Mouse (Mus musculus) liver, postnatal 0 days (tissue): ENCODE data around the gene Gm9767. TPM values are rescaled to one million over a fixed set of nuclear protein-coding genes. Genes with fewer than 3 reads are reported as not detected.

ENCODE experiments used
- ATAC-seq: fragments of 200-750 bp; cut with Nextera tagmentation; 2 replicates; pipeline ENCODE4 v1.8.0; 2017; ENCODE audit warnings: mild to moderate bottlenecking, moderate library complexity
- DNase-seq: peaks from one replicate; pipeline ENCODE4 v3.0.0-alpha.2; 2016
- H3K27ac ChIP-seq: fragments of 300-500 bp; sonication (generic); 2 replicates; pipeline ENCODE4 v1.5.1; 2014; ENCODE audit warnings: antibody characterized with exemption, moderate library complexity, mild to moderate bottlenecking, low read depth
- H3K27me3 ChIP-seq: fragments of 300-500 bp; sonication (generic); 2 replicates; pipeline ENCODE4 v1.6.1; 2014; ENCODE audit warnings: low read length, control low read depth, mixed read lengths; ENCODE audit not compliant: insufficient read depth
- H3K36me3 ChIP-seq: fragments of 300-500 bp; sonication (generic); replicated peaks from 2 replicates; pipeline ENCODE4 v1.6.1; 2014; ENCODE audit warnings: mild to moderate bottlenecking, control low read depth, low read length, moderate library complexity, mixed read lengths; ENCODE audit not compliant: insufficient read depth
- H3K4me1 ChIP-seq: fragments of 300-500 bp; sonication (generic); 2 replicates; pipeline ENCODE4 v1.6.1; 2014; ENCODE audit warnings: antibody characterized with exemption, mild to moderate bottlenecking, control low read depth; ENCODE audit not compliant: insufficient read depth
- H3K4me2 ChIP-seq: fragments of 300-500 bp; sonication (generic); 2 replicates; pipeline ENCODE4 v1.6.1; 2014; ENCODE audit warnings: low read depth, mild to moderate bottlenecking, low read length, moderate library complexity, mixed read lengths
- H3K4me3 ChIP-seq: fragments of 300-500 bp; sonication (generic); 2 replicates; pipeline ENCODE4 v1.5.1; 2014; ENCODE audit warnings: low read depth, low read length
- H3K9ac ChIP-seq: fragments of 300-500 bp; sonication (generic); replicated peaks from 2 replicates; pipeline ENCODE4 v1.6.1; 2014; ENCODE audit warnings: mild to moderate bottlenecking, moderate library complexity
- H3K9me3 ChIP-seq: fragments of 300-500 bp; sonication (generic); 2 replicates; pipeline ENCODE4 v1.6.1; 2016; ENCODE audit warnings: mild to moderate bottlenecking, control low read depth, low read length, mixed read lengths
- CTCF ChIP-seq: sonication (generic); IDR thresholded peaks from 2 replicates; pipeline ENCODE4 v1.5.1; 2016; ENCODE audit warnings: antibody characterized with exemption, low read depth
- EP300 ChIP-seq: IDR thresholded peaks from 2 replicates; pipeline ENCODE4 v1.6.1; 2016; ENCODE audit warnings: antibody characterized with exemption, low read depth, mild to moderate bottlenecking
- WGBS: fragments of 180-500 bp; shearing (Covaris S2); extraction: QIAGEN DNeasy Blood & Tissue Kit; methylation state at CpG from one replicate; pipeline ENCODE4 v1.1.7; 2014; ENCODE audit not compliant: insufficient replicate concordance; 5-methylcytosine and 5-hydroxymethylcytosine counted together
- polyA plus RNA-seq: library from polyadenylated mRNA; unstranded; fragments of >200 nt; fragmentation: Nextera tagmentation; extraction: Ambion mirVana; gene quantifications from 2 replicates; pipeline ENCODE4 v1.2.1, GENCODE M21; 2015

The Gm9767 gene
- not detected in 2 replicates for polyA plus RNA-seq

DNA sequence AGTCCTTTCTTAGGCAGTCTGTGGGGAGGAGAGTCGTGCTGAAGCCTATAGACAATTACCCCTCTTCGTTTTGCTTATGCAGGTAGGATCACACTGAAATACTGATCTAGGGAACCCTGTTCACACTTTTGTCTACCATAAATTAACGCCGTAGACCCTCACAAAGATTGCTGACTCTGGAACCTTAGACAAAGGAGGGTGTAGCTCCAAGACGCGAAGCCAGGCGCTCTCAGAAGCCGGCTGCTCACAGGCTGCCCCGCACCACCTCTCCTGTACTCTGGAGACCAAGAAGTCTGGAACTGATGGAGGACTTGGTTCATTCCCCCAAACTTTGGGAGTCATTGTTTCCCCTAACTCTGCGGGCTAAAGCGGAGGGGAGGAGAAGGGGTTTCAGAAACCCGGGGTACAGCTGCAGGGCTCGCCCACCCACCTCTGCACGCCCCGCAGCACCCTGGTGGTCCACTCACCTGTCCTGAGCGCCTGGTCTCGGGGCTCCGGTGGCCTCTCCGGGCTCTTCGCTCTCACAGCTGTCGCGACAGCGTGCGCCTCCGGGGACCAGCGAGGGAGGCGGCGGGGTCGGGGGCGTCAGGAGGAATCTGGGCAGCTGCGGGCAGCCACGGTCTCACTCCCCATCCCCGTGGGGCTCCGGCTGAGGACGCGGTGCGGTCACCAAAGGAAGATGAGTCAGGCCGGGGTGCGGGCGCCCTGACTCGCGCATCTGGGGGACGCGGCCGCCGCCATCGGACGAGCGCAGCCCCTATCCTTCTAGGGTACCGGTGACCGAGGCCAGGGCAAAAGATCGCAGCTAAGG, at the start of gene Gm9767:
Gene Gm9767 (plus strand): TSS at position 585 of the 811 bp plus-strand sequence.
- peak within 1 kb of the TSS; percentile 73 for H3K4me2 ChIP-seq
- no peaks in the 10 kb centered on the region for H3K9me3 ChIP-seq
- no peak for TF ChIP-seq EP300
- no peak for TF ChIP-seq CTCF
- no peak for DNase-seq
- no peaks in the 10 kb centered on the region for H3K36me3 ChIP-seq
- H3K27ac ChIP-seq = no peak within 1 kb of the TSS
- no peak for ATAC-seq
- H3K4me3 ChIP-seq = peak within 1 kb of the TSS; percentile 41
- 5% methylated on average over 51 of the region's 52 CpGs for WGBS
- H3K27me3 ChIP-seq = peaks cover 22% of the 10 kb centered on the region
- H3K9ac ChIP-seq = no peak within 1 kb of the TSS
- 0 out of 2 replicates have a peak, but pooled peaks cover 2% of the 10 kb centered on the region for H3K4me1 ChIP-seq

DNA sequence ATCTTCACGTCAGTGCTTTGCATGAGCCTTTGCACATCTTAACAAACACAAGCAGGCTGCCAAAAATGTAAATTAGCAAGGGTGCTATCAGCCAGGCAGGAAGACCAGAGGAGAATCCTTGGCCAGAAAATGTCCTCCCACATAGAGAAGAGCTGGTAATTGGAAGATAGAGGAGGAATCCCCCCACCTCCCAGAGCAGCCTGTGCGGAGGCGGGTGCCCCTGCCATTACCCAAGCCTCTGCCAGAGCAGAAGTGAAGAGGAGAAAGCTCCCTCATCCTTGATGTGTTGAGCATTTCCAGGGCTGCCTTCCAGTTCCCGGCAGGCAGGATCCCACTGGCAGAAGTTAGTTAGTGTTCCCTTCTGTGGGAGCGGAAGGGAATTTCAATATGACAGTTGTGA, 43.1 kb upstream of the Gm9767 start:
- H3K4me2 ChIP-seq = no peak overlapping the region
- H3K27me3 ChIP-seq = no peaks in the 10 kb centered on the region
- 67% methylated on average over 5 of the region's 5 CpGs for WGBS
- no peak overlapping the region for H3K4me3 ChIP-seq
- TF ChIP-seq CTCF (no peak), EP300 (no peak)
- H3K4me1 ChIP-seq = no peaks in the 10 kb centered on the region
- H3K9ac ChIP-seq = no peak overlapping the region
- no peaks in the 10 kb centered on the region for H3K36me3 ChIP-seq
- H3K27ac ChIP-seq = no peak overlapping the region
- H3K9me3 ChIP-seq = no peaks in the 10 kb centered on the region
- ATAC-seq = no peak
- DNase-seq = no peak

GRCm38 (mm10) chr10:26051177-26051576, 26.9 kb upstream of the Gm9767 start:
- H3K27ac ChIP-seq = no peak overlapping the region
- WGBS = 77% methylated on average over 2 of the region's 2 CpGs
- H3K4me2 ChIP-seq = no peak overlapping the region
- no peaks in the 10 kb centered on the region for H3K4me1 ChIP-seq
- no peak overlapping the region for H3K4me3 ChIP-seq
- ATAC-seq (no peak), DNase-seq (no peak)
- H3K36me3 ChIP-seq = no peaks in the 10 kb centered on the region
- TF ChIP-seq CTCF (no peak), EP300 (no peak)
- no peaks in the 10 kb centered on the region for H3K9me3 ChIP-seq
- no peak overlapping the region for H3K9ac ChIP-seq
- no peaks in the 10 kb centered on the region for H3K27me3 ChIP-seq

DNA sequence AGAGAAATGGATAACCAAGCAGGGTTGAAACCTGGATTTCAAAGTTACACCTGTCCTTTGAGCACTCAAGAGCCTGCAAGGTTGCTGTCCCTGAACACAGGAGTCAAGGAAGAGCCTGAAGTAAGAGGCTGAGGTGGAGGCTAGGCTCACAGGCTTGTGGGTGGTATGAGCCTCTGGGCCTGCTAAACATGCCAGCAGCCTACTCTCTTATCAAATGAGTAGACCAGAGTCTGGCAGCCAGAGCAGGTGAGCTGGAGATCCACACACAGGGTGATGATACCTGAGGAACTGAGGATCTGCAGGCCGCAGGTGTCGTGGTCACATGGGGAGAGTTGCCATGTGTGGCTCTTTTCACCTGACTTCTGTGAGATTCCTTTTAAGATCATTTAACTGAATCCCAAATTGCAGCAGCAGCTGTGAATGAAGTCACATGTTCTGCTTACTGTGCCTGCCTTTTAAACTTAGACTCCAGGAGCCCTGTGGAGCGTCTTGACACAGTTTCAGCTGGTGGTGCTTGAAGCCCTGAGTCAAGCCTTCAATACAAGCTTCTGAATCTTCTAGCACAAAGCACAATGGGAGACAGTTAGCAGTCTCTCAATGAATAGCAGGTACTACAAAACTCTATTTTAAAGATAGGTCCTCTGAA, 18.3 kb upstream of the Gm9767 start:
- H3K27me3 ChIP-seq = no peaks in the 10 kb centered on the region
- DNase-seq (no peak), ATAC-seq (no peak)
- 83% methylated on average over 3 of the region's 3 CpGs for WGBS
- H3K9ac ChIP-seq = no peak overlapping the region
- H3K9me3 ChIP-seq = no peaks in the 10 kb centered on the region
- no peak overlapping the region for H3K27ac ChIP-seq
- no peaks in the 10 kb centered on the region for H3K36me3 ChIP-seq
- H3K4me1 ChIP-seq = no peaks in the 10 kb centered on the region
- TF ChIP-seq CTCF (no peak), EP300 (no peak)
- H3K4me2 ChIP-seq = no peak overlapping the region
- no peak overlapping the region for H3K4me3 ChIP-seq

DNA sequence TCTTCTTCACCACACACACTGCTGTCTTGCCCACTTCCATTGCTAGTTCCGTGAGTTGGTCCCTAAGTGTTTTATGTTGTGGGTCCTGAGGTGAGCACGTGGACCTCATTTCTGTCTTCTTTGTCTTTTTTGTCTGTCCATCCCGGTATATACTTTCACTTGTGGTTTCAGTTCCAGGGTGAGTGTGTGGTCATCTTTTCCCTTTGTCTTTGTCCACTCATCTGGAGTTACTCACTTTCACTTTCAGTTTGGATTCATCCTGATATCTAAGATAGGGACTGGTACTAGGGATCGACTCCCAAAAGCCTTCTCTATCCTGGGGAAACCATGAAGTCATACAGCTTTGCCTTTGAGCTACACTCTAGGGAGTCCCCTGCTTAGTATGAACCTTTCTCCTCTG, 15.0 kb upstream of the Gm9767 start:
- ATAC-seq (no peak), DNase-seq (no peak)
- Histone ChIP-seq H3K27ac (no peak overlapping the region), H3K4me2 (no peak overlapping the region), H3K27me3 (no peaks in the 10 kb centered on the region), H3K36me3 (no peaks in the 10 kb centered on the region), H3K9me3 (no peaks in the 10 kb centered on the region), H3K4me1 (no peaks in the 10 kb centered on the region), H3K9ac (no peak overlapping the region), H3K4me3 (no peak overlapping the region)
- 72% methylated on average over 4 of the region's 4 CpGs for WGBS
- TF ChIP-seq EP300 (no peak), CTCF (no peak)

GRCm38 (mm10) chr10:26071986-26072385, 6.1 kb upstream of the Gm9767 start:
- no peaks in the 10 kb centered on the region for H3K4me1 ChIP-seq
- DNase-seq = no peak
- H3K9ac ChIP-seq = no peak overlapping the region
- peaks cover 3% of the 10 kb centered on the region; the same call in 1 of the 2 replicates for H3K27me3 ChIP-seq
- H3K36me3 ChIP-seq = no peaks in the 10 kb centered on the region
- ATAC-seq = no peak
- H3K9me3 ChIP-seq = no peaks in the 10 kb centered on the region
- no peak overlapping the region for H3K4me3 ChIP-seq
- TF ChIP-seq CTCF (no peak), EP300 (no peak)
- 74% methylated on average over 5 of the region's 5 CpGs for WGBS
- H3K27ac ChIP-seq = no peak overlapping the region
- no peak overlapping the region for H3K4me2 ChIP-seq
